Mouse (Mus musculus) induced T-regulatory cell, adult 2 months (primary cell): ENCODE data around the gene Rcn1.

Source experiments
- DNase-seq: peaks from one replicate; pipeline ENCODE4 v3.0.0-alpha.2; 2012; ENCODE audit warnings: low read depth

Gene Rcn1

DNA sequence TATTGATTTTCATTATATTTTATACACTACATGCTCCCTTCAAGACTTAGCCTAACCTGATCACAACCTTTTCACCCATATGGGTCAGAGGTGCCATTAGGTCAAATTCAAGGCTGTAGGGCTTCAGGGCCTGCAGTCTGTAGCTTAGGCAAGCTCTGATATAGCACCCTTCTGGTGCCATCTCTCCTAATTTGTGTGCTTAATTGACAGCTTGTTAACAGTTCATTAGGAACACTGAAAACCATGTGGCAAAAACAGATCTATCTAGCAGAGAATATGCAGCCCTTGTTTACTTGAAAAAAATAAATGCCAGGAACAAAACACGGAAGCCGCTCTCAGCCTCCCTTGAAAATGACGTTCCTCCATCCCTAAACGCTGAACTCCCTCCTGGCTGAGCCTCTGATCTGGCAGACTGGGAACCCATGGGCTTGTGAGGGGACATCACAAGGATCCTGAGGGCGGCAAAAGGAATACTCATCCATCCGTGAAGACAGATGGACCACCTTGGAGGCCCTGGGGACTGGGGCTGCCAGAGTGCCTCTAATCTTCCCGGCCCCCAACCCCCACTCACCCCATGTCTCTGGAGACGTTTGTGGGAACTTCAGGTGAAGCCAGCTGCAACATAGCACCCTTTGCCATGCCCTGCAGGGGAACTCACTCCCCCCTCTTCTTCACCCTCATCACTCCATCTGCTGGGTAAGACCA is 61.8 kb downstream of the Rcn1 start:
- no peak for DNase-seq

- DNase-seq = no peak
Observed at GRCm38 (mm10) chr2:105336314-105337027, 62.6 kb downstream of the Rcn1 start.
